Mouse (Mus musculus) gastrocnemius, postnatal 10 days (tissue): ENCODE data around the gene Braf. TPM values are rescaled to one million over a fixed set of nuclear protein-coding genes. Genes with fewer than 3 reads are reported as not detected.

ENCODE experiments used
- DNase-seq: peaks from one replicate; pipeline ENCODE4 v3.0.0; 2021; ENCODE audit warnings: mixed read lengths
- total RNA-seq, 2 experiments: library from RNA; stranded (reverse); gene quantifications; 2 replicates each; pipeline ENCODE4 v1.2.3; 2021

The Braf gene
- total RNA-seq, 2 experiments from 2014 or later, result 10.2 to 14.1 TPM

DNA sequence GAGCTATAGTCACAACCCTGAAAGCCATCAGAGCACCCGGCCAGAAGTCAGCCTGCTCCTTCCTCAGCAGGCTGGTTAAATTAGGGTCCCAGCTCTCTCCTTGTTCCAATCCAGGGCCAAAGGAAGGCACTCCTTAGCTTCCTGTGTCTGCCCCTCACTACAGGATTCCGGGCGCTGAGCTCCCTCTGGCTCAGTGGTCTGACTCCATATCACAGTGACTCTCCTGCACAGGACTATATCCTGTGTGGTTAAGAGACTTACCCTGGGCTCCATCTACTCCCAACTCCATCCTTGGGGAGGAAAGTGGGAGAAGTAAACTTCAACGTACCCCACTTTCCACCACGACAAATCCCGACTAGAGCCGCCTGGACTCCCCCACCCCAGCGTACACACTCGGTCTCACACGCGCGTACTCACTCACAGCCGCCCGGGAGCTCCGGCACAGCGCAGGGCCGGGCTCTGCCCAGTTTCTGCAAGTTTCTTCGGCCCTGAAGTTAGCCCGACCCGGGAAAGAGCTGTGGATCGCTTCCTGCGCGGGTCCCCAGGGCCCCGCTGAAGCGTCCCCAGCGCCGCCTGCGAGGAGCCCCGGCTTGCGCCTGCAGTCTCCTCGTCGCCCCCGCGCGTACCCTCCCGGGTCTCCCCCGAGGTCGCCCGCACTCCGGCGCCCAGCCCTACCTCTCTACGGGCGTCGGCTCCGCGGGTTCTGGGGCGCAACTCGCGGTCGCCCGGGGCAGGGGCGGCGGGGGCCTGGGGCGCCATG is 168.2 kb downstream of the Braf start:
- peak; percentile 52 for DNase-seq

- DNase-seq, result no peak
Measured at GRCm38 (mm10) chr6:39555648-39555945, 169.7 kb downstream of the Braf start.

DNA sequence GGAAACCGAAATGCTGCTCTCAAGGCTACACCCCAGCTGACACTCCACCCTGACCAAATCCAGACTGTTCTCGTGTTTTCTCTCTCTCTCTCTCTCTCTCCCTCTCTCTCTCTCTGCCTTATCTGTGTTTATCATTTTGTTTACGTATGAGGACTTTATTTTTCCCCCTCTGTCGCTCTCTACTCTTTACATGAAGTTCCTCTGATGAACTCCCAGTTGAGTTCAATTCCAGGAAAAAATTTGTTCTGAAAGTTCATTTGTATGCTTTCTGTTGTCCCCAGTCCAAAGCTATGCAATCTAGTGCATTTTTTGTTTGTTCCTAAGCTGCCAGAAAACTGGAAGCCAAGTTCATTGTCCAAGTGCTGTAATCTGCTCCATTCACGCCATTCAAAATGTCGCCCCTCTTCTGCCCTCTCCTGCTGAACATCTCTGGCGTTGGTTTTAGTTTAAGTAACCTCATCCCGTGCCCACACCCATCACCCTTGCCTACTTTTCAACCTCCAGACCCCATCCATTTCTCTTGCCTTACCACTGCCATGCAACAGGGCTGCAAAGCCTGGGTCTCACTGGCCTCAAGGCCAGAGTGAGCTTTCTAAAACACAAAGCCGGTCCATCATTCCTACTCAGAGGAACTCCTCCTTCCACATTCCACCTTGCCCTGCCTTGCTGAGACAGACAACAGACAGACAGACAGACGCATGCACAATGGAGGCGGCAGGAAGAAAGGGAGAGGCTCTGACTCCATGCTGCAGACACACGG is 170.2 kb downstream of the Braf start:
- no peak for DNase-seq

Other genes starting within 250 kb of the Braf start
- 10 to 100 TPM; 15.4 to 19.9 TPM for gene Dennd2a, start 167.6 kb downstream of the Braf start, total RNA-seq
- gene Adck2, start 151.6 kb downstream of the Braf start, total RNA-seq, result 10 to 100 TPM in 1 of 2 experiments, 1 to 10 TPM in 1; 6.2 to 12.5 TPM
- not detected for gene Gm42420, start 139.7 kb downstream of the Braf start, total RNA-seq
- gene Ndufb2, start 132.9 kb downstream of the Braf start, total RNA-seq, result 100 to 1,000 TPM; 263 to 317 TPM
- 10 to 100 TPM; 57.4 to 61.1 TPM for gene Mrps33, start 85.5 kb upstream of the Braf start, total RNA-seq
- gene Tmem178b, start 147.8 kb upstream of the Braf start, total RNA-seq, result 1 to 10 TPM; 3.9 to 5.3 TPM